Mouse (Mus musculus) embryo, embryonic 11 days (tissue): ENCODE measurements around the gene Fam104a.

ENCODE experiments used
- DNase-seq: peaks from one replicate; pipeline ENCODE4 v3.0.0-alpha.2; 2015

Fam104a gene

GRCm38 (mm10) chr11:113683957-113684706 is at the start of gene Fam104a, which contains the start of gene D11Wsu47e:
Gene Fam104a (minus strand): TSS chr11:113684155.
Gene D11Wsu47e (plus strand): TSS chr11:113684412.
- DNase-seq: peak; percentile 98

GRCm38 (mm10) chr11:113731945-113732612 is 48.1 kb upstream of the Fam104a start:
- no peak for DNase-seq

GRCm38 (mm10) chr11:113730879-113731278 is 46.9 kb upstream of the Fam104a start:
- no peak for DNase-seq

- DNase-seq: no peak
Measured at GRCm38 (mm10) chr11:113729917-113730316, 46.0 kb upstream of the Fam104a start.

- DNase-seq: no peak
Measured at GRCm38 (mm10) chr11:113729239-113729638, 45.3 kb upstream of the Fam104a start.

- DNase-seq: peak; percentile 67
Measured at GRCm38 (mm10) chr11:113727992-113728391, 44.0 kb upstream of the Fam104a start.

DNA sequence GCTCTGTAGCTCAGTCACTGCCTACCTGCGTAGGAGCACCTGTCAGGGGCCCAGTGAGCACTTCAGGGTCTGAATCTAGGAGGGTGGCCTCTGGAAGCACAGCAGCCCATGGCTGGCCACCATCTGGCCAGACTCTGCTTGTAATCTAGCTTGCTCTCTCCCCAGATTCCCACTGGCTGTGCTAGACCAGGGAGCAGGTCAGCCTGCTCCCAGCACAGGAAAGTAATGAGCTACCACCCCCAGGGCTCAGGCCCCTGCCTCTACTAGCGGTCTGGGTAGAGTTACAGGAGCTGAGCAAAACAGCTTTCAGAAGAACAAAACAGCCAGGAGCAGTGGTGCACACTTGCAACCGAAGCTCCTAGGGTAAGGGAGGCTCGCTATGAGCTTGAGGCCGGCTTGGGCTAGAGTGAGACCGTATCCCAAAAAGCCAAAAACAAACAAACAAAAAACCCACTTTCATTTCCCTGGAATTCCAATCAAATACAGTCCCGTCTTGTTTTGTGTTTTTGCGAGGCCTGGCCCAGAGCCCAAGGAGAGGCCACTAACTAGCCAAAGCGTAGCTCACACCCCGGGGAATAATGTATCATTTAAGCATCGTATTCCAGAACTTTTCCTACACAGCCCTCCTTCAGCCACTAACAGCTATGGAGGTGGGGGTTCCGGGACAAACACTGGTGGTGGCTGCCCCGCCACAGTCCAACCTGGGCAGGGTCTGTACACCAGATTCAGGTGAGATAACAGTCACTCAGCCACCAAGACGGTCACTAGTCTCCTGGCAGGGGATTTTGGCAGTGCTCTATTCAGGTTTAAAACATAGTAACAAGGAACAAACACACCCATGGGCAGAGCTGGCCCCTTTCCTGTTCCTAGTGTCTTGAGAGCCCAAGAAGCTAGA is 43.3 kb upstream of the Fam104a start:
- no peak for DNase-seq

DNA sequence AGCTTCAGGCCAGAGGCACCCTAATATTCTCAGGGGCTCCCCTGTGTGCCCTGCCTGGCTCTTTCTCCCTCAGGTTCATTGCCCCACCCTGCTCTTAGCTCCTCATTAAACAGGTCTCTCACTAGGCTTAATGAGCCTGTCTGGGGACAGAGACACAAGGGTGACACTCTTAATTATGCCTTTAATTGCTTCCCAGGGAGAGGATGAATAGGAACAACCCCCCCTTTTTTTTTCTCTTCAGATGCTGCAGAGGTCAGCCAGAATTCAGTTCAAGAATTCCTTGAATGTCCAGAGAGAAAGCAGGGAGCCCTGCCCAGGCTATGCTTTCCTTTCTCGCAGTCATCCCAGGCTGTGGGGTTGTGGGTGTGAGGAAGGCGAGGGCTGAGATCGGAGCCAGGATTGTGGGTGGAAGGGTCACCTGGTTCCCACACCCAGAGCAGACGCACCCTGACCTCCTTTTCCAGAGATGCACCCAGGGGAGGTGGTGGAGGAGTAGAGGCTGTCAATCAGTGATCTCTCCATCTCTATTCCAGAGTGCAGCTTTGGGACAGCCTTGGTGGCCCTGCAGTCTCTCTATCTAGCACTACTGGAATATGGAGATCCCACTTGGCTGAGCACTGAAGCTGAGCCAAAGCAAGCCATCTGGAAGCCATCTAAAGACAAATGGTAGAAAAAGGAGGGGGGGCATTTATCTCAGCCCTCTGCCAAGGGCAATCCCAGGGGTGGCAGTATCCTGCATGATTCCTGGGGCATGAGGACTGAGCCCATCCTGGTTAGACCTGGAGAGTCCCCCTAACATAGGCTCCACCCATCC is 41.5 kb upstream of the Fam104a start:
- DNase-seq: no peak

DNA sequence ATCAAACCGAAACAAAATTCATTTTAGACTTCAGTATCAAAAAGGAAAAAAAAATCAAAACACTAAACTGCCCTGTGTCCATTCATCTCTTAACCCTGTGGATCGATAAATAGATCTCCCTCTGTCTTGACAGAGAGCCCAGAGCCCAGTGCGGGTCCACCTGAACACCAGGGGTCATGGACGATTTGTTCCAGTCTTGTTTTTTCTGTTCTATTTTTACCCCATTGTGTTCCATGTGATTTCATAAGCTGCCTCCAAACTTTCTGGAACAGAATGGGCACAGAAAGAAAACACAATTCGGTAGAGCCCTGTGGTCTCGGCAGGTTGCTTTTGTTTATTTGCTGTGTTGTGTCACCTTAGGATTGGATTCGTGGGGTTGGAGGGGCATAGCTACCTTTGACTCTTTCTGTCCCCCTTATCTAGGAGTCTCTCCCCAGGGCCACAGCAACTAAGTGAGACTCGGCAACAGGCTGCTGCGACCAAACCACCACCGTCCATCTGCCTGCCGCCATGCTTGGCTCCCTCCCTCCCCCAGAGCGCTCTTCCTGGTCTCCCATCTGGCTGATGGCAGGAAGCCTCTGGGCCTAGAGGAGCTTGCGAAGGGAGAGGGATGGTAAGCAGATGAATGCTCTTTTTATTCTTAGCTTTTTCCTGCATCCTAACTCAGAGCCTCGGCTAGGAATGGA is 38.6 kb upstream of the Fam104a start:
- no peak for DNase-seq

DNA sequence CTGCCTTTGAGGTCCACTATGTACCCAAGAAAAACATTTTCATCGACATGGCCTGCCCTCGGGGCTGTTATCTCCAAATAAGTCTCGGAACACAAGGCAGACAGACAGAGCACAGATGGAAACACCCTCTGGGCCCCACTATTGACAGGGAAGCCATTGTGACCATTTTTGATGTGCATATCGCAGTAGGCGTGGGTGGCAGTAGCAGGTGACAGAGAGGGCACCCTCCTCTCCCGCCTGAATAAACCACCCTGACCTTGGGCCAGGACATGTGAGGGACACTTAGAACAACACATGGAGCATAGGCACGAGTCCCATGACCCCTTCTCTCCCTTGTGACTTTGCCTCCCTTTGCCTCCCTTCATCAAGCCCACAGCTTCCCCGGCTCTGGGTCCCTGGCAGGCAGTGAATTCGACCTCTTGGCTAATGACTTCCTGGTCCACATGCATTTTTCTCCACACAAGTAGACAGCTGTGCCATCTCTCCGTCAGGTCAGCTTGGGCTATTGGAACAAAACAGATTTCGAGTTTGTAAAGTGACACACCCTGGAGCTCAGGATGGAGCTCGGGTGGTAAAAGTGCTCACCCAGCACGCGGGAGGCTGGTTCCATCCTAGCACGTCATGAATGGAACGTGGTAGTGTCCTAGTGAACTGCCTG is 33.9 kb upstream of the Fam104a start:
- no peak for DNase-seq

DNA sequence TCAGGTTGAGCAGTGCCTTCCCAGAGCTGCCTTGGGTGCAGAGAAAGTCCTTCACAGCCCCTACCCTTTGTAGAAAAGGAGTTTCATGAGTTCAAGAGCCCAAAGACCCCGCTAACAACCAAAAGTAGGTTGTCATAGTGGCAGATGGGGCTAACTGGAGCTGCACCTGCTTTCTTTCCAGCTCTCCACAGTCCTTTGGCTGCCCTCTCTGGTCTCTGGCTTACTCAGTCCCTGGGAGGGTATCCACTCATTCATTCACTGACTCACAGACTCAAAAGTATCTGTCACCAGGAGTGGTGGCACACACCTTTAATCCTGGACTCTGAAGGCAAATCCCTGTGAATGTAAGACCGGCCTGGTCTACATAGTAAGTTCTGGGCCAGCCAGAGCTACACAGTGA is 32.2 kb upstream of the Fam104a start:
- DNase-seq: no peak

GRCm38 (mm10) chr11:113715078-113715674 is 31.2 kb upstream of the Fam104a start:
- no peak for DNase-seq

GRCm38 (mm10) chr11:113711061-113711460 is 27.1 kb upstream of the Fam104a start:
- no peak for DNase-seq

DNA sequence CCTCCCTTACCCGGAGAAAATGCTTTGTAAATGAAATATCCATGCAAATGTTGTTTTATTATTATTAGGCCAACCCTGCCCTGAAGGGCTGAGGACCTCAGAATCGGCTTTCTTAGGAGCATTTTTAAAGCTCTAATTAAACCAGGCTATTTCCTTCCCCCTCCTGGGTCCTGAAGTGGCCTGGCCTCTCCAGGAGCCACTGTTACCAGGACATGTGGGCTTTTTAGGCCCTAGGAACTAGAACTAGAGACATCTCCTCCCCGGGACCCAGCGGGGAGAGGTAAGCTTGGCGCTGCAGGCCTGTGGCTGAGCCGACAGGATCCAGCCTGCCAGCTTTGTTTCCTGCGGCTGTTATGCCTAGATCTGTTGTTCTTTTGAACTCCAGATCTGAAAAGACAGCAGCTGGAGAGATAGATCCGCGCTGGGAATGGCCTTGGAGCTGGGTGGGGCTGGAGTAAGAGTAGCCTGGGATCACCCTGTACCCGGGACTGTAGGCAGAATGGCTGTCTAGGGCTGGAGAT is 26.4 kb upstream of the Fam104a start:
- peak; percentile 78 for DNase-seq

GRCm38 (mm10) chr11:113709731-113710256 is 25.8 kb upstream of the Fam104a start, which contains the start of gene Cpsf4l:
Gene Cpsf4l (minus strand): TSS chr11:113710017.
- DNase-seq: peak; percentile 69

DNA sequence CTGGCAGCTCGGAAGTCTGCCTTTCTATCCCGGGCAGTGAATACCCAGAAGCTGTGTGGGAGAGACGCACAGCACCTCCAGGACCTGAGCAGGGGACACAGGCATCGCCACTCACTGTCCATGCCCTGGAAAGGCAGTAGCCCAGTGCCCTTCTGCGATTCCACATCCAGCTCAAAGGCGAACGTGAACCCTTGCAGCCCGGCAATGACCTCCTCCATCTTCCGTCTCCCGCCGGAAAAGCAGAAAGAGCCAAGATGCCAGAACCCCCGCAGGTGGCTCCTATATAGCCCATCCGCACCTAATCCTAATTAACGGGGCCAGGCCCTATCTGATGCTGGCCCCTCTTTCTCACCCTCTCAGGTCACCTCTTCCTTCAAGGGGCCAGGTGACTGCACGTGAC is 25.3 kb upstream of the Fam104a start:
- DNase-seq: no peak

DNA sequence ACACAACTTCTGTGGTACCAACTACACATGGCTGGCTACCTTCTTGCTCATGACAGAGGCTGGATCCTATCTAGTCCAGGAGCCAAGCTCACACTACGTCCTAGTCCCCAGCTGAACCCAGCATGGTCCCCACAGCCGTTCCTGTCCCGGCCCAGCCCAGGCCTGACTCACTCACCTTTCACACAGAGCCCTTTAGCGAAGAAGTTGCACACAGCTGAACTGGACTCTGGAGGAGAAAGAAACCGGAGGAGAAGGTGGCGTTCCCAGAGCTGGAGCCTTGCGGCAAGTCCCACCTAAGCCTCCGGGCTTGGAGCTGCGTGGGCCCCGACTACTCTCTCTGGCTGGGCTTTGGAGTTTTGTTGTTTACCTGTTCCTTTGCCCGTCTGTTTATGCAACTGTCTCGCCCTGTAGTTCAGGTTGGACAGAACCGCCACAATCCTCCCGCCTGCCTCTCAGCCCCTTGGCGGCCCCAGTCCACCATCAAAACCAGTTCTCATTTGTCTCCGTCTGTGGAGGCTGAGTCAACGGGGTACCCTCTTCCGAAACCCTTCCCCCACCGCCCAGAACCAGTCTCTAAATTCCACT is 24.8 kb upstream of the Fam104a start:
- no peak for DNase-seq

GRCm38 (mm10) chr11:113705966-113706652 is 22.2 kb upstream of the Fam104a start:
- DNase-seq: no peak

GRCm38 (mm10) chr11:113703758-113704157 is 19.8 kb upstream of the Fam104a start:
- DNase-seq: peak; percentile 69
